Mouse (Mus musculus) CH12.LX (cell line): ENCODE results near the gene Tpcn1.

Experiments
- CHD2 ChIP-seq: IDR thresholded peaks from 2 replicates; pipeline ENCODE4 v1.6.1; 2011; ENCODE audit warnings: low read length, improper control_type of control experiment
- CTCF ChIP-seq, 2 experiments: IDR thresholded peaks in 1 of 2; conservative IDR thresholded peaks in 1 of 2; 2 replicates each; pipeline ENCODE4 v1.5.1; 2011 to 2012; ENCODE audit warnings: low read depth in 2 of 2, low read length in 2 of 2, improper control_type of control experiment in 1 of 2, inconsistent platforms in 1 of 2, mild to moderate bottlenecking in 1 of 2, moderate library complexity in 1 of 2
- MYC ChIP-seq: IDR thresholded peaks from 2 replicates; pipeline ENCODE4 v1.6.1; 2011; ENCODE audit warnings: low read depth, mild to moderate bottlenecking, improper control_type of control experiment, low read length

- no peak for TF ChIP-seq CTCF (conservative IDR thresholded peaks at IDR 0.05 in 1 of 2, IDR thresholded peaks at IDR 0.05 in 1 of 2; ENCODE audit: low read depth in 2 of 2, low read length in 2 of 2)
- TF ChIP-seq MYC: 0 out of 2 replicates have a peak, but pooled peaks have one; percentile 25
- TF ChIP-seq CHD2: no peak
Observed at GRCm38 (mm10) chr5:120583511-120583910, 5.0 kb downstream of the Tpcn1 start.
